Mouse (Mus musculus): ENCODE measurements around the gene Vwa7. TPM values are rescaled to one million over a fixed set of nuclear protein-coding genes. Genes with fewer than 3 reads are reported as not detected.
"Not testable (repeated sequence)": the region's sequence is repeated elsewhere in the genome, so short reads cannot be mapped to it uniquely, and the experiment has no call there.

The Vwa7 gene
- polyA plus RNA-seq (2014; fragmentation: Nextera tagmentation; extraction: Ambion mirVana) = 0.08 TPM in 1 of 2 replicates, not detected in the other

DNA sequence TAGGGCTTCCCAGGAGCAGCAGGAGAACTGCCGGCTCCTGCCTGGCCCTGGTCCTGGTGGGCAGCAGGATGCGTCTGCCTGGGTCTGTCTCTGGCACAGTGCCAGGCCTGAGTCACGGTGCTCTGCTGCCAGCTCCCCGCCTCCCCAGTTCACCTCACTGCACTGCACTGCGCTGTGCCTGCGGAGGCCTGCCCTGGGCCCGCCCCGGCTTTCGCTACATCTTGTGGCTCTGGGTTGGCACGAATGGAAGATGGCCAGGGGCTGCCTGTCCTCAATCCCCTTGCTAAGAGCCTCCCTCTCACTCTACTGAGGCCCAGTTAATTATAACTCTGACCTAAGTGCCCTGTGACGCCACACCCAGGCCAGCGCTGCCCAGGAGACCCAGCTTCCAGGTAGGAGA is at the start of gene Vwa7:
Gene Vwa7 (plus strand): TSS at position 204 of the 400 bp plus-strand sequence.
- Histone ChIP-seq H3K4me2 (ENCODE audit: low read depth) (no peak within 1 kb of the TSS), H3K4me1 (ENCODE audit: control insufficient read depth, insufficient read depth, low read length) (no peaks in the 10 kb centered on the region), H3K27me3 (ENCODE audit: control insufficient read depth, insufficient read depth, low read length) (no peaks in the 10 kb centered on the region), H3K36me3 (ENCODE audit: control insufficient read depth, insufficient read depth, low read length) (peaks cover 31% of the 10 kb centered on the region), H3K4me3 (ENCODE audit: low read depth, low read length) (no peak within 1 kb of the TSS), H3K9me3 (ENCODE audit: control insufficient read depth, low read length) (no peaks in the 10 kb centered on the region), H3K9ac (ENCODE audit: low read length) (no peak within 1 kb of the TSS), H3K27ac (ENCODE audit: low read depth, low read length) (no peak within 1 kb of the TSS)
- no peak for DNase-seq (ENCODE audit: low spot score)
- no peak for ATAC-seq (ENCODE audit: insufficient read depth, low FRiP score, low TSS enrichment)
- 84% methylated on average over 12 of the region's 12 CpGs for WGBS

- H3K9me3 ChIP-seq (ENCODE audit: control insufficient read depth, low read length); DNase-seq (ENCODE audit: low spot score); H3K4me3 ChIP-seq (ENCODE audit: low read depth, low read length); H3K4me2 ChIP-seq (ENCODE audit: low read depth); H3K36me3 ChIP-seq (ENCODE audit: control insufficient read depth, insufficient read depth, low read length); H3K27ac ChIP-seq (ENCODE audit: low read depth, low read length); H3K4me1 ChIP-seq (ENCODE audit: control insufficient read depth, insufficient read depth, low read length); ATAC-seq (ENCODE audit: insufficient read depth, low FRiP score, low TSS enrichment); H3K9ac ChIP-seq (ENCODE audit: low read length): not testable (repeated sequence)
- WGBS = 67% methylated on average over 7 of the region's 11 CpGs
- H3K27me3 ChIP-seq (ENCODE audit: control insufficient read depth, insufficient read depth, low read length) = peaks cover 21% of the 10 kb centered on the region
These were observed 46.6 kb upstream of the Vwa7 start, which contains the start of gene Gm20481 for GRCm38 (mm10) chr17:34969822-34970221. Gene Gm20481, plus strand, starts transcription at chr17:34969912.

- peaks cover 21% of the 10 kb centered on the region for H3K27me3 ChIP-seq (ENCODE audit: control insufficient read depth, insufficient read depth, low read length)
- not testable (repeated sequence) for DNase-seq (ENCODE audit: low spot score); H3K4me1 ChIP-seq (ENCODE audit: control insufficient read depth, insufficient read depth, low read length); H3K27ac ChIP-seq (ENCODE audit: low read depth, low read length); H3K36me3 ChIP-seq (ENCODE audit: control insufficient read depth, insufficient read depth, low read length); H3K4me2 ChIP-seq (ENCODE audit: low read depth); H3K9ac ChIP-seq (ENCODE audit: low read length); ATAC-seq (ENCODE audit: insufficient read depth, low FRiP score, low TSS enrichment); H3K4me3 ChIP-seq (ENCODE audit: low read depth, low read length); H3K9me3 ChIP-seq (ENCODE audit: control insufficient read depth, low read length)
- WGBS = 23% methylated on average over 7 of the region's 37 CpGs
These were observed 45.5 kb upstream of the Vwa7 start for GRCm38 (mm10) chr17:34970850-34971249.

GRCm38 (mm10) chr17:34971694-34972068 is 44.7 kb upstream of the Vwa7 start:
- 0% methylated on average over 6 of the region's 43 CpGs for WGBS
- not testable (repeated sequence) for H3K9ac ChIP-seq (ENCODE audit: low read length); H3K9me3 ChIP-seq (ENCODE audit: control insufficient read depth, low read length); H3K4me1 ChIP-seq (ENCODE audit: control insufficient read depth, insufficient read depth, low read length); DNase-seq (ENCODE audit: low spot score); H3K36me3 ChIP-seq (ENCODE audit: control insufficient read depth, insufficient read depth, low read length); H3K27ac ChIP-seq (ENCODE audit: low read depth, low read length)
- Histone ChIP-seq H3K4me2 (ENCODE audit: low read depth) (peak overlapping the region; percentile 69), H3K4me3 (ENCODE audit: low read depth, low read length) (peak overlapping the region; percentile 25; the same call in 1 of the 2 replicates), H3K27me3 (ENCODE audit: control insufficient read depth, insufficient read depth, low read length) (peaks cover 21% of the 10 kb centered on the region)
- peak; percentile 43; the same call in 1 of the 2 replicates for ATAC-seq (ENCODE audit: insufficient read depth, low FRiP score, low TSS enrichment)

DNA sequence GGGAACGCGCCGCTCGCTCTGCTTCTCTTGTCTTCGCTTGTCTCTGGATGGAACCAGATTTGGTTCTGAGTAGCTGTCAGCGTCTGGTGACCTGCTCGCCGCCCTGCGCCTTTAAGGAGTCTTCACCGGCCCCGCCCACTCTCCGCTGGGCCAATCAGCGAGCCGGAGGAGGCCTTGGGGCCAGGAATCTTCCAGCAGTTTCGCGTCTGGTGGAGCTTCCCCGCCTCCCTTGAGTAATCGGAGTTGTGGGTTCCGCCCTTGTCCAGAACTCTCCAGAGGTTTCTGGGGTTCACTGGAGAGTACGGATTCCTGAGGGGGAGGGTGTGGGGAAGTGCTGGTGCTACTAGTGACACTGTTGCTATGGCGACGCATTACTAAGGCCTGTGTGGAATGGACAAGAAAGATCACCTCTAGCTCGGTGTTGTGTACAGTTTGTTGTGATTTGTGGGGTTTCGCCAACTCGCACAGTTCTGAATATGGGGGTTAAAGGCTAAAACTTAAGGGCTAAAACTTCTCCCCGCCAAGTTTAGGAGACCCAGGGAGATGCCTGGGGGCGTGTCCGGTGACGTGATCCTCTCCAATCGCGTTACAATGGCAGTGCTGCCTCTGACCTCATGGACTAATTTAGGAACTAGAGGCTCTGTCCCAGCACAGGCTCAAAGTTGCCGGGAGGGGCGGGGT is 44.2 kb upstream of the Vwa7 start, which contains the start of the genes Hspa1a and Hspa1l:
Gene Hspa1a (minus strand): TSS at position 88 of the 681 bp plus-strand sequence.
Gene Hspa1l (plus strand): TSS at position 635 of the 681 bp plus-strand sequence.
- H3K36me3 ChIP-seq (ENCODE audit: control insufficient read depth, insufficient read depth, low read length); H3K27ac ChIP-seq (ENCODE audit: low read depth, low read length); H3K9me3 ChIP-seq (ENCODE audit: control insufficient read depth, low read length); H3K4me1 ChIP-seq (ENCODE audit: control insufficient read depth, insufficient read depth, low read length): not testable (repeated sequence)
- peak within 1 kb of the TSS; percentile 69 for H3K4me2 ChIP-seq (ENCODE audit: low read depth)
- peak; percentile 90 for ATAC-seq (ENCODE audit: insufficient read depth, low FRiP score, low TSS enrichment)
- peaks cover 21% of the 10 kb centered on the region for H3K27me3 ChIP-seq (ENCODE audit: control insufficient read depth, insufficient read depth, low read length)
- peak; percentile 66 for DNase-seq (ENCODE audit: low spot score)
- peak within 1 kb of the TSS; percentile 36 for H3K4me3 ChIP-seq (ENCODE audit: low read depth, low read length)
- WGBS = under 1% methylated on average over 28 of the region's 33 CpGs
- H3K9ac ChIP-seq (ENCODE audit: low read length) = peak within 1 kb of the TSS; percentile 31; the same call in 1 of the 2 replicates

DNA sequence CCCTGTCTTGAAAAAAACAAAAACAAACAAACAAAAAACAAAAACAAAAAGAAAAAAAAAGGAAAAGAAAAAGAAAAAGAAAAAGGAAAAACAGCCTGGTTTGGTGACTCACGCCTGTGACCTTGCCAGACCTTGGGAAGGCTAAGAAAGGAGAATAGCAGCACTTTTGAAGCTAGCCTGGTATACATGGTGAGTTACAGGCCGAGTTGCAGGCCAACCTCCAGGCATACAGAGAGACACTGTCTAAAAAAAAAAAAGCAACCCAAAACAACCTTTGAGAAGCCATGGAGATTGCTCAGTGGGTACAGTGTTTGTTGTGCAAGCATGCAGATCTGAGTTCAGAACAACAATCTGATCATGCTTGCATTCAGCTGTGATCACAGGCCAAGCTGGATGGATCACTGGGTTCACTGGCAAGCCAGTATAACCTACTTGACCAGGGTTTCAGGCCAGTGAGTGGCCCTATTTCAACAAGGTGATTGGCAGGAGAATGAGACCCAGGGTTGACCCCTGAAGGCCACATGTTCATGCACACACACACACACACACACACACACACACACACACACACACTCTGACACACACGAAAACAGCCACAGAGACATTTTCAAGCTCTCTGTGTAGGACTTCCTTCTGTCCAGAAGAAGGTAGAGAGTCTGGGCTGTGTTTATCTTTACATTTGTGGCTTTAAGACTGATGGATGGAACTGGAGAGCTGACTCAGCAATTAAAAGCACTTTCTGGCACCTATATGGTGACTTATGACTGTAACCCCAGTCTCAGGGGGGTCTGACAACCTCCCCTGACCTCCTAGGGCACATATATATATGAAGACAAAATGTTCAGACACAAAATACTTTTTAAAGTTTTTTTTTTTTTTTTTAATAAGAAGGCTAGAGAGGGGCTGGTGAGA is 40.5 kb upstream of the Vwa7 start:
- ATAC-seq (ENCODE audit: insufficient read depth, low FRiP score, low TSS enrichment) (no peak), DNase-seq (ENCODE audit: low spot score) (no peak)
- Histone ChIP-seq H3K9ac (ENCODE audit: low read length) (no peak overlapping the region), H3K4me3 (ENCODE audit: low read depth, low read length) (no peak overlapping the region), H3K27ac (ENCODE audit: low read depth, low read length) (no peak overlapping the region), H3K4me1 (ENCODE audit: control insufficient read depth, insufficient read depth, low read length) (peaks cover 1% of the 10 kb centered on the region), H3K27me3 (ENCODE audit: control insufficient read depth, insufficient read depth, low read length) (no peaks in the 10 kb centered on the region), H3K4me2 (ENCODE audit: low read depth) (no peak overlapping the region), H3K36me3 (ENCODE audit: control insufficient read depth, insufficient read depth, low read length) (no peaks in the 10 kb centered on the region), H3K9me3 (ENCODE audit: control insufficient read depth, low read length) (no peaks in the 10 kb centered on the region)
- WGBS = 81% methylated on average over 3 of the region's 3 CpGs

DNA sequence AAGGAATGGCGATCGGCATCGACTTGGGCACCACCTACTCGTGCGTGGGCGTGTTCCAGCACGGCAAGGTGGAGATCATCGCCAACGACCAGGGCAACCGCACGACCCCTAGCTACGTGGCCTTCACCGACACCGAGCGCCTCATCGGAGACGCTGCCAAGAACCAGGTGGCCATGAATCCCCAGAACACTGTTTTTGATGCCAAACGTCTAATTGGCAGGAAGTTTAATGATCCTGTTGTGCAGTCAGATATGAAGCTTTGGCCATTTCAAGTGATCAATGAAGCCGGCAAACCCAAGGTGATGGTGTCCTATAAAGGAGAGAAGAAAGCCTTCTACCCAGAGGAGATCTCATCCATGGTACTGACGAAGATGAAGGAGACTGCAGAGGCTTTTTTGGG is 39.4 kb upstream of the Vwa7 start:
- 94% methylated on average over 20 of the region's 20 CpGs for WGBS
- Histone ChIP-seq H3K27ac (ENCODE audit: low read depth, low read length) (no peak overlapping the region), H3K4me2 (ENCODE audit: low read depth) (no peak overlapping the region), H3K9me3 (ENCODE audit: control insufficient read depth, low read length) (no peaks in the 10 kb centered on the region), H3K9ac (ENCODE audit: low read length) (no peak overlapping the region), H3K4me3 (ENCODE audit: low read depth, low read length) (no peak overlapping the region), H3K4me1 (ENCODE audit: control insufficient read depth, insufficient read depth, low read length) (peaks cover 3% of the 10 kb centered on the region), H3K36me3 (ENCODE audit: control insufficient read depth, insufficient read depth, low read length) (no peaks in the 10 kb centered on the region), H3K27me3 (ENCODE audit: control insufficient read depth, insufficient read depth, low read length) (no peaks in the 10 kb centered on the region)
- no peak for DNase-seq (ENCODE audit: low spot score)
- ATAC-seq (ENCODE audit: insufficient read depth, low FRiP score, low TSS enrichment) = no peak

GRCm38 (mm10) chr17:34978239-34978638 is 38.1 kb upstream of the Vwa7 start:
- H3K27ac ChIP-seq (ENCODE audit: low read depth, low read length) = no peak overlapping the region
- H3K4me3 ChIP-seq (ENCODE audit: low read depth, low read length) = no peak overlapping the region
- no peaks in the 10 kb centered on the region for H3K27me3 ChIP-seq (ENCODE audit: control insufficient read depth, insufficient read depth, low read length)
- peaks cover 10% of the 10 kb centered on the region for H3K4me1 ChIP-seq (ENCODE audit: control insufficient read depth, insufficient read depth, low read length)
- no peak overlapping the region for H3K4me2 ChIP-seq (ENCODE audit: low read depth)
- H3K36me3 ChIP-seq (ENCODE audit: control insufficient read depth, insufficient read depth, low read length) = no peaks in the 10 kb centered on the region
- DNase-seq (ENCODE audit: low spot score) (no peak), ATAC-seq (ENCODE audit: insufficient read depth, low FRiP score, low TSS enrichment) (no peak)
- no peak overlapping the region for H3K9ac ChIP-seq (ENCODE audit: low read length)
- WGBS = 91% methylated on average over 27 of the region's 27 CpGs
- no peaks in the 10 kb centered on the region for H3K9me3 ChIP-seq (ENCODE audit: control insufficient read depth, low read length)
